Mouse (Mus musculus) naive thymus-derived CD4-positive, alpha-beta T cell, adult 2 months (primary cell): ENCODE data around the gene Mob3b.
"Not testable (repeated sequence)": the region's sequence is repeated elsewhere in the genome, so short reads cannot be mapped to it uniquely, and the experiment has no call there.

Experiments
- DNase-seq: peaks from one replicate; pipeline ENCODE4 v3.0.0-alpha.2; 2011; ENCODE audit warnings: low read depth

Mob3b gene

DNA sequence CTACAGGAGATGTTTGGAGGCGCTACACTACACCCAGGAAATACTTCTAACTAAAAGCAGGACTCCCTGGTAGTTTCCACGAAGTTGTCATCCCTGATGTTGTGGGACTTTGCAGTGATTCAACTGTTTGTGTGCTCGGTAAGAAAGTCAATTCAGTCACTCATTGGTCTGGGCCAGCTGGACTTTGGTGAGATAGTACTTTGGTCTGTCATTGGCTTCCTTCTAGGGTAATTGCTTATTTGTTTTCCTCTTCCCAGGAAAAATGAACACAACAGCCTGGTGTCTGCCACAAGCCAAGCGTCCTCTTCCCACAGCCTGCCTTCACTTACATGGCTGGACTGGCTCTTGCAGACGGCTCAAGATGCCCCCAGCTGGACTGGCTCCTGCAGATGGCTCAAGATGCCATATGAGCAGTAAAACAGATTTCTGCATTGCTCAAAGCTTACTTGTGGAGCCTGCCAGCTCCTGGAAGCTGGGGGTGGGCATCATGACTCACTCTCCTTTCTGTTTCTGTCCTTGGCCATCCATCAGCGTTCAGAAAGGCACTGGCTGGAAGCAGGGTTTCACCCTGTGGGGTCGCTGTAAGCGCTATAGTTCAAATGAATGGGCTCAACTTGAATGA lies 190.8 kb downstream of the Mob3b start:
- DNase-seq, result no peak

DNA sequence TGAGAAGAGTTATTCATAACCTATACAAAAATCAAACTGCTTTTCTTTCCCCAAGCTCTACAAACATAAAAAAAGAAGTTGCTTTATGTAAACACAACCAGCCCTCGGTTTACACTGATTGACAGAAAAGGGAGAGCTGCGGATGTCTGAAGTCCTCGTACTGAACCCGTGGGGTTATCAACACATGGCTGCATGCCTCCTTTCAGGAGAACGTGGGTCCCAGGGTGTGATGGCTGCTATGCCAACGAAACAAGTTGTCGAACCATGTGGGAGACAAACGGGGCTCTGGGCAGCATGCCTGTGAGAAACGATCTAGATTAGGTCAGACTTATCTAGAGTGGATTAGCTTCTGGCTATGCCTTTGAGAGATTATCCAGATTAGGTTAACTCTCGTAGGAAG lies 192.4 kb downstream of the Mob3b start:
- DNase-seq, result no peak

DNA sequence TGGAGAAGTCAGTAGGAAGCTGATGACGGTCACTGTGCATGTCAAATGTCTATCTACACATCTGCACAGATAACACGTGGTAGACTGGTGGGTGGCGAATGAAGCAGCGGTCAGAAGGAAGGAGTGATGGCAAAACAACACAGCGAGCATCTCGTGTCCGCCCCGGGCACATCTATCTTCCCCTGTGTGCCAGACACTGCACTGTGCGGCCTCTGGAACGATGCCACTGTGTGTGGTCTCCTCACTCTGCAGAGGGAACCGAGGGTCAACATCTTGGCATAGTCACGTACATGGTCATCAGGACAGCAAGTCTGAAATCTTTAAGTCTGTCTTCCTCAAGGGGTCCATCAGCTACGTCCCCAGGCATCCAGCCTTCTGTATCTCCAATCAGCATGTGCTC lies 193.3 kb downstream of the Mob3b start:
- DNase-seq, result no peak

DNA sequence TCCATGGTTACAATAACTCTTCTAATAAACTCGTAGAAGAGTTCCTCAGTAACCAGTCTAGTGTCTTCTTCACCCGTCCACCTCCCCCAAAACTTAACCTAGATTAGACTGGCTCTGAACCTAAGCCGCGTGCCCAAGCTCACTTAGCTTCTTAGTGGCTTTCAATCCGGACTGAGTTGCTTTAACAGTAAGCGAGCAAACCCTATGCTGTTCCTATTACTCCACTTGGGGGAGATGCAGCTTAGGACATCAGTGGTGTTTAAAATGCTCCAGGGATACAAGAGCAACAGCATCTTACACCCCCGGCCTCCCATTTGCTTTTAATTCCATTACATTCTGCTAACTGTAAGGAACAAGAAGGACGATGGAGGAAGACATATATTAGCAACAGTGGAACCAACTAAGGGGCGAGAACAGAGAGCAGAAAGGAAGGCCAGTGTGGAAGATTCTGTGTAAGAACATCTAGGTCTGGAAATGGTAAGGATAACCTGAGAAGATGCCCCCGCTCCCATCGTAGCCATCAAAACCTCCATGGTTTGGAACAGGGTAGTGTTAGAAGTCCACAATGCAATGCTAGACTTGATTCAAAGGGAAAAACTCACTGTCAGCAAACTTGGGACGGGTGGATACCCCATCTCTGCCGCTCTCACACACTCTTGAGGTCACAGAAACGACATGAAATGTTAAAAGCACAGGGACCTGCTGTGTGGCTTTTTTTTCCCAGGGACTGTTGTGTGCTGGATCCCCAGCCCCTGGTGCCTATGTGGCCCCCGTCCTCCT lies 196.3 kb downstream of the Mob3b start:
- DNase-seq, result no peak

DNA sequence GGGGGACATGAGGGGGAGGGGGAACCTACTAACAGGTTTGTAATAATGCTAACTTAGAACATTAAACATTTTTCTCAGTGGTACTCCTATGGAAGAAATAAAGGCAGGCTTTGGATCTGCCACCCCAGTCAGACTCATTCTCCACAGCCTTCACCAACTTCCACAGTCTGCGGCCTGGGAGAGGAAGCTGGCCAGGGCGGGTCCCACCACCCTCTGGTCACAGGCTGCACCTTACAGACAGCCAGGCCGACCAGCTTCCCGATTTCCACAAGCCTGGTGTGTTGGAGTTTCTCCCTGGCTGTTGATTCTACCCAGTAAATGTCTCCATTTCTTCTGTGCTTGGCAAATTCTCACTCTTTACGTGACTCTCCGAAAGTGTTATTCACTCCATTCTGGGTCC lies 197.8 kb downstream of the Mob3b start:
- no peak for DNase-seq

DNA sequence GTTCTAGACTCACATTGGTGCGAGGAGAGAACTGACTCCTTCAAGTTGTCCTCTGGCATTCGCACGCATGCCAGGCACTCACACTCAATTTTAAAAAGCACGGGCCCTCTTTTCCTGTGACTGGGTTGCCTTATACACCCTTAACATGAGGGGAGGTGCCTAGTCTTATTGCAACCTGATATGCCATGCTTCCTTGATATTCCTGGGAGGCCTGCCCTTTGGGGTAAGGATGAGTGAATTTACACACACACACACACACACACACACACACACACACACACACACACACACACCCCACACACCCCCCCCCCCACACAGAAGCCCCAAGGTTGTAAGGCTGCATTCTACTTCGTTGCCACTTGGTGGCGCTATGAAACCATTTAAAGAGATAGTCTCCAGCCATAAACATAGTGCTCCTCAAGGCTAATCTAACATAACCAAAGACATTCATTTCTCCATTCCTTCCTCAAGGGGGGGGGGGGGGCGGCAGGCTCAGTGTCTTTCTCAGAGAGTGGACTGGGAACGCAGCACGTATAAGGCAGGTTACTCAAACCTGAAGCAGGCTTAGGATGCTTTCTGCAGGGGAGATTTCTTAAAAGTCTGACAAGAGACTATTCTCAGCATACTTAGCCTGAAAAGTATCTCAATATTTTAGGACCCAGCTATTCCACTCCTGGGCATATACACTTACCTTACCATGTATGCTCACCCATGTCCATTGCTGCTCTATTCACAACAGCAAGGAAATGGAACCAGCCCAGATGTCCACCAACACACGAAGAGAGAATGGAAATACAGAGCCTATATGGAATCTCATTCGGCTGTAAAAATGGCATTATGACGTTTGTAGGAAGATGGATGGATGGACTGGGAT lies 198.9 kb downstream of the Mob3b start:
- DNase-seq, result peak; percentile 77

DNA sequence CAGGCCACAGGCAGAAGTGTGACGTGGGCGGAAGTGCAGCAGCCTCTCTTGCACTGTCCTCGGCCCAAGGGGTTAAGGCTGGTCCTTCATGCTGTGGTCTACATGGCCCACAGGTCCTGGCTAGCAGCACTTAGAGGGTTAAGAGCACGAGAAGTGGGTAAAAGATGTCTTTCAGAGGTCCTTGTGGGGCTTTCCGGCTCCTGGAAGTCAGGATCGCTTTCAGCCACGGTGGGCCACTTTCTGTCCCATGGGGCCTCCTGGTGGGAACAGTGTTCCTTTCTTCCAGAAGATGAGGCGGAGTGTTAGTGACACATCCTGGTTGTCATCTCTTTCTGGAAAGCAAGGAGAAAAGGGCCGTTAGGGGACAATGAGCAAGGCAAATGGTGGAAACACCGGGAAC lies 203.6 kb downstream of the Mob3b start:
- no peak for DNase-seq

DNA sequence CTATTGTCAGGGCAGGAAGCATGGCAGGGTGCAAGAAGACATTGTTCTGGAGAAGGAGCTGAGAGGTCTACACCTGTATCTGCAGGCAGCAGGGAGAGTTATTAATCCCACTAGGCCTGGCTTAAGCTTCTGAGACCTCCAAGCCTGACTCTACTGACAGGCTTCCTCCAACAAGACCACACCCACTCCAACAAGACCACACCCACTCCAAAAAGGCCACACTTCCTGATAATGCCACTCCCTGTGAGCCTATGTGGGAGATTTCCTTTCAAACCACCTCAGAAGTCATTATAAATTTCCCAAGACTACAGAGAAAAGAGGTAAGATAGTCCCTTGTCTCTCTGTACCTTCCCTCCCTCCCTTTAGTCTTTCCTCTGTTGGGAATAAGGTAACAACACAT lies 210.1 kb downstream of the Mob3b start:
- DNase-seq, result no peak

DNA sequence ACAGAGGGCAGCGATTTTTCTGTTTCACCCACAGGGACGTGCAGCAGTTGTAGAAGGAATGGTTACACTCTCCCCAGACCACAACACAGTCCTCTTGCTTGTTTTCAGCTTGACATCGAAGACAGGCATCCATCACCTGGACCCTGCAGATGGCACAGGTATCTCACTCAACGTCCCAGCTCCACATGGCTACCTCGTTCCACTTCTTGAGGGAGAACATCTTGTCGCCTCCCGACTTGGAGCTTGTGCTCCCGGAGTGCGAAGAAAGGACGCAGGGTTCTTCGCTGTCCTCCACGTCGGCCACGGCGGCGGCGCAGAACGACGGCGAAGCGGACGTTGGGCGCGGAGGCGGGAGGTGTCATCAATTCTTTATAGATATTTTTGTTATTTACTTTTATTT lies 216.2 kb downstream of the Mob3b start:
- no peak for DNase-seq

DNA sequence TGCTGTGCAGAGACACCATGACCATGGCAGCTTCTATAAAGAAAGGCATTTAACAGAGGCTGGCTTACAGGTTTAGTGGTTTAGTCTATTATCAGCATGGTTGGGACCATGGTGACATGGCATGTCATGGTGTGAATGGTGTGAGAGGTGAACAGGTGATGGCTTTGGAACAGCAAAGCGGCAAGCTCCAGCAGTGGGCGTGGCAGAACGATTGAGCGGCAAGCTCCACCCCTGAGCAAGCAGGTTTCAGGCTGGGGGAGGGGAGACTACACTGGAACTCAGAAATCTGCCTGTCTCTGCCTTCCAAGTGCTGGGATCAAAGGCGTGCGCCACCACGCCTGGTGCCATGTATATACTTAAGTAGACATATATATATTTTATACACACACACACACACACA lies 228.9 kb downstream of the Mob3b start:
- DNase-seq, result not testable (repeated sequence)

DNA sequence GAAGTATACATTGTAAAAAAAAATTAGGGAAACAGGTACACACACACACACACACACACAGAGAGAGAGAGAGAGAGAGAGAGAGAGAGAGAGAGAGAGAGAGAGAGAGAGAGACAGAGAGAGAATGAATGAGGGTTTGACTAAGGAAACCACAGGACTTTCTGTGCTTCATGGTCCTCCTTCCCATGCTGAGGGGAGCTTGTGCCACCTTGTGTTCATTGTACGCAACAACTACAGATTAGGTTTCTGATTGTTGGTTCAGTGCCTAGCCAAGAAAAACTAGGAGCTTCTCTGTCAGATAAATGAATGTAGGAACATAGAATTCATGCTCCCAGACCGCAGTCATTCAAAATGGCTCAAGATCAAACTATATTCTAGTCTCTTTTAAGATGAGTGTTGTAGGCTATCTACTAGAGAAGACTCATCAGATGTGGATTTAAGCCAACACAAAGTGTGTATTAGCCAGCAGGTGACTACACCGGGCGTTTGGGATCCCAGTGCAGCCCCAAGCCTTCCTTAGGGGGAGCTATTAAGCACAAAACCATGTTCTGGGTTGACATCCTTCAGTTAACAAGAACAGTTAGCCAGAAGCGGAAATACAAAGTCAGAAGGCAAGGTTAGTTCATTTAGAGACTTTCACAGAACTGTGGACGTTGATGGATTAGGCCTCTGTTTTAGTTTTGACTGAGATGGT lies 235.0 kb downstream of the Mob3b start:
- DNase-seq, result peak; percentile 71

DNA sequence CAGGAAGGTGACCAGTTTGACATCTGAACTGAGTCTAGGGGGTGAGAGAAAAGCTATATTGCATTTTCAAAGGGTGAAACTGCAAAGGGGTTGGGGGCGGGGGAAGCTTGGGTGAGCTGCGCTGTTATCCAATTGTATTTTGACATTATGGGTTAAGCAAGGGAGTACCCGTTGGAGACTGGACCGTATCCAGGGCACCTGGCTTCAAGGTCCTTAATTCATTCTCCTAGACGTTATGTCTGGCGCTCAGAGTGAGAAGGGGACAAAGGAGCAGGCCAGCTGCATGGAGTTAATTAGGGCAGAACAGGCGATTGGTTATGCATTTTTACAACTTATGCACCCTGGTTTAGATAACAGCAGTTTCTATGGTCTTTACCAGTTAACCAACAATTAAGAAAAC lies 239.9 kb downstream of the Mob3b start:
- DNase-seq, result no peak

DNA sequence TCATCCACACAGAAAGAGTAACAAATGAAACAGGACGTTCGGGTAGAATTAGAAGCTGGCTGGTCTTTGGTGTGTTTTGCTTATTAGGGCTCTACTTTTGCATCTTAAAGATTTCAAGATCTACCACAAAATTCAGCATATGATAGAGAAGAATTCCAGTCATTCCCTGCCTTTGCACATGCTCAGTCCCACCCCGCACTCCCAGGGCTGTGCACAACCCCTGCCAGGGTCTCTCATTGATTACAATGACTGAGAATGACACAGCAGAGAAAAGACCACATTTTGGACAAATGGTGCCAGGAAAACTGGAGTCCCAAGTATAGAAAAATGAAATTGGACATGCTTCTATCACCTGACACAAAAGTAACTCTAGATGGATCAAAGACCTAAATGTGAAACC lies 245.1 kb downstream of the Mob3b start:
- DNase-seq, result no peak

DNA sequence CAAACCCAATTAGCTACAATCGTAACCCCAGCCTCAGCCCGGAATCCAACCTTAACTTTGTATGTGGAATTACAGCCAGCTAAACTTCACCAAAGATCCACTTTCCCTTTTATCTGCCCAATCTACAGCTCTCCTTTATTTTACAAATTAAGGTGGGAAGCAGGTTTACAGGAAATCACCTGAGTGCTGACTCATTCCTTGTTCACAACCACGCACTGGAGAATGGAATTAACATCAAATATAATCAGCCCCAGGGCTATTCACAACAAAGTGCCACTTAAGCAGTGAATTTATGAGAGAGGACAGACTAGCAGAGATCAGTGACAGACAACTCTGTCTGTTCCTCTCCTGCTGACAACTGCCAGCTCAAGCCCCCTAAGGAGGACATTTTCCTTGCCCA lies 245.9 kb downstream of the Mob3b start:
- no peak for DNase-seq

DNA sequence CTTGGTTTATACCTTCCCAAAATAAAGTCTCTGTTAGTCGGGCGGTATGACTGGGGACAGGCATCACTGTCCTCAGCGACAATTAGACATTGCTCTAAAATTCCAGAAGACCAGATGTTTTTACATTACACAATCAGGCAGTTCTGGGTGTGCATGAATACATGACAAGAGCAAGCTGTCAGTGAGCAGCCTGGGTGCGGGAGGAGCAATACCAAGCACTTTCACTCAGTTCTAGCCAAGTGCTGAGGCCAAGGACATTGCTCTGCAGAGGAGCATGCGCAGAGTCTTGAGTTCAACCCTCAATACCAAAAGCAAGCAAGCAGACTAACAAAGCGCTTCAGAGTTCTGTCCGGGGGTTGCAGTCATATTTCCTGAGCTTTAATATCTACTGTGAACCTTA lies 249.2 kb downstream of the Mob3b start:
- DNase-seq, result no peak

DNA sequence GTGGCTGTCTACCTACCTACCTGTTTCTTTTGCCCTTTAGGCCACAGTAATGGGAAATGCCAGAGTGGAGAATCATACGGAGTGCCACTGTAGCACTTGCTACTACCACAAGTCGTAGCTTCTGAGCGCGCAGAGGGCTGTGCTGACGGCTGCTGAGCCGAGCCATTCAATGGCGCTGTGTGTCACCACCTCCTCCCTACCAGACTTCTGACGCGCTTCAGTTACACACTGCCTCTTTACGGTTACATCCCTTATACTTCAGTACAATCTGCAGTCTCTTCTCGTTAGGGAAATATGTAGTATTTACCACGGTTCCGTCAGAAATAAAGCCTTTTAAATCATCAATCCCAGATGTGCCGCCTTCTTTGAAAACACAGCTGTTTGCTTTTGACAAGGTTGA lies 250.3 kb downstream of the Mob3b start:
- DNase-seq, result no peak

DNA sequence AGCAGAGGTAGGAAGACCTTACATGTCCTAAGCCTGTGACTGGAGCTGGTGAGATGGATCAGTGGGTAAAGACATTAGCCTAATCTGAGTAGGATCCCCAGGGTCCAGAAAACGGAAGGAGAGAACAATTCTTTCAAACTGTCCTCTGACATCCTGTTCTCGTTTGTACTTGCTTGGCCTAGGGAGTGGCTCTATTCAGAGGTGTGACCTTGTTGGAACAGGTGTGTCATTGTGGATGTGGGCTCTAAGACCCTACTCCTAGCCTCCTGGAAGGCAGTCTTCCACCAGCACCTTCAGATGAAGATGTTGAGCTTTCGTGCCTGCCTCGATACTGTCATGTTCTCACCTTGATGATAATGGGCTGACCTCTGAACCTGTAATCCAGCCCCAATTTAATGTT lies 251.1 kb downstream of the Mob3b start:
- no peak for DNase-seq

DNA sequence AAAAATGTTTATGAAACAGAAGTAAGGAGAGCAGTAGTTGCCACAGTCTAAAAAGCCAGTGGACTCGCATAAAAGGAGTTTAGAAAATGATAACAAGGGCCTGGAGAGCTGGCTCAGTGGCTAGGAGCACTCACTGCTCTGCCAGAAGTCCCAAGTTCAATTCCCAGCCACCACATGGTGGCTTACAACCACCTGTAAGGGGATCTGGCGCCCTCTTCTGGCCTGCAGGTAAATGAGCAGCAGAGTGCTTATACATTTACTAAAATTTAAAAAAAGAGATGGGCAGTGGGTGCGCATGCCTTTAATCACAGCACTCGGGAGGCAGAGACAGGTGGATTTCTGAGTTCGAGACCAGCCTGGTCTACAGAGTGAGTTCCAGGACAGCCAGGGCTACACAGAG lies 251.9 kb downstream of the Mob3b start:
- DNase-seq, result peak; percentile 54

DNA sequence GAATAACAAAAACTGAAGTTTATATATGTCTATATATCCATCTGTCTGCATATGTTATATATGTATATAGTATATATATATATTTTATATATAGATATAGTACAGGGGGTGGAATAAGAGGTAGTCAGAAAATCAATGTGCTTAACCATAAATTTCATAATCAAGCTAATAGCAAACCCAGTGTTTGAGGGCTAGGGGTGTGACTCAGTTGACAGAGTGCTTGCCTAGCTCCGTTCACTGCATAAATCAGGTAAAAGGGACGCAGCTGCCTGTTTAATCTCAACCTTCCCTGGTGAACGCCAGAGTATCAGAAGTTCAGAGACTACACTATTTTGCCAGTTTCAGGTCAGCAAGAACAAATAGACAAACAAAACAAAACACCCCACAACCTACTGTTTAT lies 255.7 kb downstream of the Mob3b start:
- not testable (repeated sequence) for DNase-seq

DNA sequence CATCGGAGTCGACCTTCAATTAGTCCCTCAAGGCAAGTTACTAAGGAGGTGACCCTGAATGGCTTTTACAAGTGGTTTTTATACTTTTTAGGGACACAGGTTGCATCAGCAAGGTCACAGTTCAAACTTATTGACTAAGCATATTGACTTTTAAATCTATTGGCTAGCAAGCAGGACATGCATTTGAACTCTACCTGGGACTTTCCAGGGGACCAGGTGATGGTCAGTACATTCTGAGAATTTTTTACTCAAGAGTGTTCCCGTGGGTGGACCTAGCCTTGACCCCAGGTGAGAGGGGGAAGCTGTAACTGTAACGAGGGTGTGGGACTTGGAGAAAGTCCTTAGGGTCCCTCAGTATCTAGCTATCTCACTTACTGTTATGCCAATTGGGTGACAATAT lies 256.1 kb downstream of the Mob3b start:
- no peak for DNase-seq

DNA sequence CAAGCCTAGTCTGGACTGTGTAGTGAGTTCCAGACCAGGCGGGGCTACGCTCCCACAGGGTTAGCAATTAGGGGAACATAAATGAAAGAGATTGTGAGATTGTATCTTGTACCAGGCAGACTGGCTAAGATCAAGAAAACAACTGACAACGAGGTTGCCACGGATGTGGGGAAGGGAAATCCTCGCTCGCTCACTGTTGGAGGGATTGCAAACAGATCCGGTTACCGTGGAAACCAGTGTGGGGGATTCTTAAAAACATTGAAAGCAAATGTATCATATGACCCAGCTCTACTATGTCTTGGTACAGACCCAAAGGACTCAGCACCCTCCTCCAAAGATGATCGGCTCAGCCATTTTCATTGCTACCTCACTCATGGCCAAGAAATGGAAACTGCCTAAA lies 257.1 kb downstream of the Mob3b start:
- peak; percentile 12 for DNase-seq

DNA sequence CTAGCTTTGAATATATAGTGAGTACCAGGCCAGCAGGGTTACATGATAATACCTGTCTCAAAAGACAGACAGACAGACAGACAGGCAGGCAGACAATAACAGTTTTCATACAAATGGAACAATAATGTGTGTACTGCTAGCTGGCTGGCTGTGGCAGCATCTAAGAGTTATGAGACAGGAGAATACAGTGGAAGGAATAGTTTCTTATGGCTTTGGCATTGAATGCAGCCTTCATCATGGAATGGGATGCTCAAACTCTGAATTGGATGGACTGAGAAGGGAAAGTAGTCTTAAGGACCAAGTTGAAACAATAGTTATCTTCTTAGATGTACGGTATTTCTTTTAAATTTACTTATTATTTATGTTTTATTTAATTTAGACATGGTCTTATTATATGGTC lies 258.0 kb downstream of the Mob3b start:
- DNase-seq, result no peak
